Comparison of ENCODE assay signal across 22 mouse cellular contexts in genomic region chr13:52792242-52792844, GRCm38 (mm10).
"Had no signal": no experiment of that assay in that cellular context is flagged by ENCODE, and none has a peak within 500 bp of the region (broad histone marks: within the 10 kb centered on the region; RNA-seq: fewer than 3 reads in every experiment).

No protein-coding gene starts in this region.

- H3K27me3 ChIP-seq: lung, embryonic 15.5 days; midbrain, embryonic 13.5 days; midbrain, embryonic 15.5 days; neural tube, embryonic 12.5 days; stomach, embryonic 15.5 days had no signal

- H3K4me3 ChIP-seq: lung, embryonic 15.5 days; megakaryocyte, embryonic 14.5 days; midbrain, embryonic 13.5 days; midbrain, embryonic 15.5 days; neural tube, embryonic 12.5 days; stomach, embryonic 15.5 days had no signal

- H3K27ac ChIP-seq: lung, embryonic 15.5 days; macrophage; midbrain, embryonic 13.5 days; midbrain, embryonic 15.5 days; neural tube, embryonic 12.5 days; stomach, embryonic 15.5 days; stomach, postnatal 0 days had no signal

- DNase-seq: liver, postnatal 0 days; lung, adult 2 months; lung, postnatal 14 days; lung, postnatal 36 days; retina, postnatal 1 day; right cerebral cortex, adult 18-20 months; right cerebral cortex, postnatal 25 days; right cerebral cortex, postnatal 4 days; spleen, adult 18-20 months; thymus, adult 2 months; thymus, postnatal 25 days; thymus, postnatal 4 days had no signal

- H3K4me2 ChIP-seq: lung, embryonic 15.5 days; midbrain, embryonic 11.5 days; midbrain, embryonic 13.5 days; midbrain, embryonic 15.5 days; neural tube, embryonic 12.5 days; stomach, embryonic 15.5 days had no signal

- ATAC-seq: liver, postnatal 0 days; lung, postnatal 0 days; midbrain, embryonic 13.5 days; midbrain, embryonic 15.5 days had no signal

- H3K4me1 ChIP-seq: midbrain, embryonic 13.5 days; midbrain, embryonic 15.5 days; neural tube, embryonic 12.5 days; stomach, embryonic 15.5 days had no signal

- H3K9ac ChIP-seq: liver, postnatal 0 days; lung, embryonic 15.5 days; midbrain, embryonic 13.5 days; midbrain, embryonic 15.5 days; neural tube, embryonic 12.5 days; stomach, embryonic 15.5 days had no signal

- H3K36me3 ChIP-seq: lung, embryonic 15.5 days; midbrain, embryonic 13.5 days; midbrain, embryonic 15.5 days; neural tube, embryonic 12.5 days; stomach, embryonic 15.5 days had no signal

- H3K9me3 ChIP-seq: lung, embryonic 15.5 days; midbrain, embryonic 13.5 days; midbrain, embryonic 15.5 days; neural tube, embryonic 12.5 days; stomach, embryonic 15.5 days had no signal
